Mouse (Mus musculus): ENCODE data around the gene Spsb1. TPM values are rescaled to one million over a fixed set of nuclear protein-coding genes. Genes with fewer than 3 reads are reported as not detected.

Gene Spsb1
- total and polyA plus RNA-seq, 2 experiments = 0.91 to 0.92 TPM

DNA sequence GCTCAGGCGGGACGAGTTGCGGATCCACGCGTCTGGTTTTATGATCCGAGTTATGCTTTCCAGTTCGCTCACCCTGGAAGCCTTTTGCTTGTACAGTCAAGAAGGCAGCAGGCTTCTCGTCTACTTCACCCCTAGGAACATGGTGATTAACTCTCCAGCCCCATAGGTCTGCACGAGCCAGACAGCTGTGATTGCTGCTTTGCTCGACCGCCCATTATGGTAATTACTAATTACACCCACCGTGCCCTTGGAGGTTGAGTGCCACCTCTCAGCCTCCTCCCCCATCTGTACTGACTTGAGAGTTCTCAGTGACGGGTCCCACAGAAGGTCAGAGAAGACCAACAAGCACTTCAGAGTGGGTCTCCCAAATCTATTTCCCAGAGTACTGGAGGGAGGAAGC, 5.2 kb downstream of the Spsb1 start:
- Histone ChIP-seq H3K4me3 (ENCODE audit: insufficient read depth, low read depth, low read length) (no peak overlapping the region), H3K27ac (replicated peaks; ENCODE audit: insufficient read depth, low read depth, low read length) (no peak overlapping the region), H3K4me1 (ENCODE audit: control insufficient read depth, insufficient read depth, low read length) (no peaks in the 10 kb centered on the region), H3K36me3 (ENCODE audit: control insufficient read depth, insufficient read depth, low read length) (no peaks in the 10 kb centered on the region), H3K79me2 (ENCODE audit: control insufficient read depth, insufficient read depth, low read length) (no peaks in the 10 kb centered on the region; the same call in 1 of the 2 replicates), H3K27me3 (ENCODE audit: control insufficient read depth, insufficient read depth, low read length) (no peaks in the 10 kb centered on the region), H3K9ac (ENCODE audit: low read depth, low read length) (no peak overlapping the region)
- no peak for DNase-seq (ENCODE audit: extremely low read depth, low read depth, low spot score)
- WGBS = 91% methylated on average over 13 of the region's 13 CpGs
- TF ChIP-seq POLR2A (IDR thresholded peaks at IDR 0.05; ENCODE audit: extremely low read depth, insufficient read depth, low read length) (no peak), CTCF (IDR thresholded peaks at IDR 0.05; ENCODE audit: low read depth, low read length) (no peak)

DNA sequence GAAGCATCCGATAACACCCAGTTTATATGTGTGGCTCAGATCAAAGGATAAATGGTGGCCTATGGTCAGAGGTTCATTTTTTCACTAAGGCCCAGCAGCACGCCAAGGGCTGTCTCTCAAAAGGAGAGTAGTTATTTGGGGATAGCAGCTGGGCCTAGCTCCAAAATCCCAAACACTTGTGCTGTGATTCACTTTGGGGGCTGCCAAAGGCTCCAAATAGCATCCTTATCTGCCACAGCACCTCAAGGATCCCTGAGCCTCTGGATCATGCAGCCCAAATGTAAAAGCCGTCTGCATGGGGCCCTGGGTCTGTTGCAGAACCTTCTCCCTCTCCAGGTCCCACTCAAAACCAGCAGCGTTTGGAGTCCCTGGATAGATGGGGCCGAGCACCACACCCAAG, 6.7 kb downstream of the Spsb1 start:
- TF ChIP-seq POLR2A (IDR thresholded peaks at IDR 0.05; ENCODE audit: extremely low read depth, insufficient read depth, low read length) (no peak), CTCF (IDR thresholded peaks at IDR 0.05; ENCODE audit: low read depth, low read length) (no peak)
- Histone ChIP-seq H3K79me2 (ENCODE audit: control insufficient read depth, insufficient read depth, low read length) (no peaks in the 10 kb centered on the region; the same call in 1 of the 2 replicates), H3K4me1 (ENCODE audit: control insufficient read depth, insufficient read depth, low read length) (no peaks in the 10 kb centered on the region), H3K4me3 (ENCODE audit: insufficient read depth, low read depth, low read length) (no peak overlapping the region), H3K9ac (ENCODE audit: low read depth, low read length) (no peak overlapping the region), H3K27ac (replicated peaks; ENCODE audit: insufficient read depth, low read depth, low read length) (no peak overlapping the region), H3K27me3 (ENCODE audit: control insufficient read depth, insufficient read depth, low read length) (no peaks in the 10 kb centered on the region), H3K36me3 (ENCODE audit: control insufficient read depth, insufficient read depth, low read length) (no peaks in the 10 kb centered on the region)
- no peak for DNase-seq (ENCODE audit: extremely low read depth, low read depth, low spot score)
- 85% methylated on average over 5 of the region's 5 CpGs for WGBS

DNA sequence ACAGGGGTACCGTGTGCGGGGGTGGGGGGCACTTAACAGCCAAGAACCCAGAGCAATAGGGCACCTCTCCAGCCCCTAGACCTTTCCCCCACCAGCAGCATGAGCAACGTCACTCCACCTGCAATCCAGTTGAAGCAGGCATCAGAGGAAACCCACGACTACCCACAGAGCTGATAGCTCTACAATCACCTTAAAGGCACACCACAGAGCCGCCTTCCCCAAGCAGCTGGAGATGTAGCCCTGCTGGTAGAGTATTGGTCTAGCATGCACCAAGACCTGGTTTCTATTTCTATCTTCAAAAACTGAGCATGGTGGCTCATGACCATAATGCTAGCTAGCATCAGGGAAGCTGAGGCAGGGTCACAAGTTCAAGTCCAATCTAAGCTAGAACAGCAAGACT, 7.4 kb downstream of the Spsb1 start:
- H3K9ac ChIP-seq (ENCODE audit: low read depth, low read length) = no peak overlapping the region
- no peaks in the 10 kb centered on the region for H3K36me3 ChIP-seq (ENCODE audit: control insufficient read depth, insufficient read depth, low read length)
- H3K4me1 ChIP-seq (ENCODE audit: control insufficient read depth, insufficient read depth, low read length) = no peaks in the 10 kb centered on the region
- no peaks in the 10 kb centered on the region for H3K27me3 ChIP-seq (ENCODE audit: control insufficient read depth, insufficient read depth, low read length)
- no peak overlapping the region for H3K4me3 ChIP-seq (ENCODE audit: insufficient read depth, low read depth, low read length)
- no peak for DNase-seq (ENCODE audit: extremely low read depth, low read depth, low spot score)
- TF ChIP-seq POLR2A (IDR thresholded peaks at IDR 0.05; ENCODE audit: extremely low read depth, insufficient read depth, low read length) (no peak), CTCF (IDR thresholded peaks at IDR 0.05; ENCODE audit: low read depth, low read length) (no peak)
- H3K79me2 ChIP-seq (ENCODE audit: control insufficient read depth, insufficient read depth, low read length) = no peaks in the 10 kb centered on the region; the same call in 1 of the 2 replicates
- 85% methylated on average over 5 of the region's 5 CpGs for WGBS
- no peak overlapping the region for H3K27ac ChIP-seq (replicated peaks; ENCODE audit: insufficient read depth, low read depth, low read length)

DNA sequence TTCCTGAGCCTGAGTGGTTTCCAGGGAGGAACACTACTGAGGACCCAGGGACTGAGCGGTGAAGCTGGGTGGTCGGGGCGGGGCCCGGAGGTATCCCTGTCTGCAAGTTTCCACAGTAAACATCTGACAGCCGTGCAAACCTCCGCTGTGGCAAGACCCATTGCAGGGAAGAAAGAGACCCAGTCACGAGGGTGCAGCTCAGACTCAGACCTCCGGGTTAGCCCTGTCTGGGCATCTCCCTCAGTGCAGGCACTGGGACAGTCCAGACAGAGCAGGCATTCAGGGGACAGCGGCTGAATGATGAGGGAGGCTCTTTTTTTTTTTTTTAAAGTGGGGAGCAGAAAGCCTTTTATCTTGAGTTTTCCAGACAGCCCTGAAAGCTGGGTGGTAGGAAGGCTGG, 9.6 kb downstream of the Spsb1 start:
- H3K4me3 ChIP-seq (ENCODE audit: insufficient read depth, low read depth, low read length) = no peak overlapping the region
- no peak overlapping the region for H3K27ac ChIP-seq (replicated peaks; ENCODE audit: insufficient read depth, low read depth, low read length)
- H3K4me1 ChIP-seq (ENCODE audit: control insufficient read depth, insufficient read depth, low read length) = no peaks in the 10 kb centered on the region
- no peak for DNase-seq (ENCODE audit: extremely low read depth, low read depth, low spot score)
- 76% methylated on average over 9 of the region's 9 CpGs for WGBS
- H3K36me3 ChIP-seq (ENCODE audit: control insufficient read depth, insufficient read depth, low read length) = no peaks in the 10 kb centered on the region
- no peaks in the 10 kb centered on the region for H3K79me2 ChIP-seq (ENCODE audit: control insufficient read depth, insufficient read depth, low read length)
- no peaks in the 10 kb centered on the region for H3K27me3 ChIP-seq (ENCODE audit: control insufficient read depth, insufficient read depth, low read length)
- TF ChIP-seq POLR2A (IDR thresholded peaks at IDR 0.05; ENCODE audit: extremely low read depth, insufficient read depth, low read length) = no peak
- TF ChIP-seq CTCF (IDR thresholded peaks at IDR 0.05; ENCODE audit: low read depth, low read length) = no peak
- H3K9ac ChIP-seq (ENCODE audit: low read depth, low read length) = no peak overlapping the region

DNA sequence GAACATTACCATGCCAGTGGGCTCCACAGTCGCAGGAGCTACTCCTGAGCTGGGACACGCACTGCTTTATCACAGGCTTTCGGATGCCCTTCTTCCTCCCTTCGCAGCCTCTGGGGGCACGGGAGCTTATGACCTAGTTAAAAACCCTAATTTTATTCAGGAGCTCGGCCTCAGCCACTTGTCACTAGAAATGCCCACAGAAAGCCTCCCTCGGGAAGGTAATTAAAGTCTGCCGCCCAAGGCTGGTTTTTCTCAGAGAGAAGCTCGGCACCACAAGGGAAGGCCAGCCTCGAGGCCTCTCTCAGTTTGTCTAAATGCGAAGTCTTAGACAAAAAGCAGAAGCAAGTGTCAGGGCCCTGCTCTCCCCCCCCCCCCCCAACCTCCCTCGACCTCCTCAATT, 10.6 kb downstream of the Spsb1 start:
- no peaks in the 10 kb centered on the region for H3K27me3 ChIP-seq (ENCODE audit: control insufficient read depth, insufficient read depth, low read length)
- H3K9ac ChIP-seq (ENCODE audit: low read depth, low read length) = no peak overlapping the region
- no peaks in the 10 kb centered on the region for H3K36me3 ChIP-seq (ENCODE audit: control insufficient read depth, insufficient read depth, low read length)

DNA sequence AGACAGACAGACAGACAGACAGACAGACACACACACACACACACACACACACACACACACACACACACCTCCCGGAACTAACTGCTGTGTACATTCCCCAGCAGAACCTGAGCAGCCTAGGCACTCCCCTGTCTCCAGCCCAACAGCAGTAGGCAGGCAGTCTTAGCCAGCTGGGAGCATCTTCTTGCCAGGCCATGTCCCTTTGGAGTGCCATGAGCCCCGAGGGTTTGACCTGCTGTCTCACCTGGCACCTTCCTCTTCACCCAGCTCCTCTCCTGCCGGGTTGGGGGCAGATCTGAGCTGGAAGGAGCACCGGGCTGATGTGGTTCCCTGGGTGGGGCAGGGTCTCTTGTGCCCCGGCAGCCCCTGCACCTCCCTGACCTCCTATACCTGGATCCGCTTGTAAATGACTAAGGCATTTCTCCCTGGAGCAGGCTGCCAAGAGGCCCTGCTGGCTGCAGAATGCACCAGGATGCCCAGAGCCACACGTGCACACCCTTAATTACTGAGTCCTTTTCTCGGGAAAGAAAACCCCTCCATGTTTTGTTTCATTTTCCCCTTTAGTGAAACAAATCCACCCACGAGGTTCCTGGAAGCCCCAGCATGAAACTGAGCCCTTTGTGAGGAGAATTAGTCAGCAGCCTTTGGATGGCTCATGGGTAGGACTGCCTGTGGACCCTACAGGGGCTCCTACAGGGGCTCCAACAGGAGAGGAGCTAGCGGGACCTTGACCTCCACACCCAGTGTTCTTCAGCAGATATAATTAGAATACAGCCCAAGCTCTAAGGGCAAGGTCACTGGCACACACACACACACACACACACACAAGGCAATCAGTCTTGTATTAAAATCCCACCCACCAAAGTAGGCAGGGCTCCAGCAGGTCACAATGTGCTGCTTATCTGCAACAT, 11.8 kb downstream of the Spsb1 start:
- no peak for DNase-seq (ENCODE audit: extremely low read depth, low read depth, low spot score)
- H3K79me2 ChIP-seq (ENCODE audit: control insufficient read depth, insufficient read depth, low read length) = no peaks in the 10 kb centered on the region
- no peak overlapping the region for H3K9ac ChIP-seq (ENCODE audit: low read depth, low read length)
- no peaks in the 10 kb centered on the region for H3K4me1 ChIP-seq (ENCODE audit: control insufficient read depth, insufficient read depth, low read length)
- H3K27me3 ChIP-seq (ENCODE audit: control insufficient read depth, insufficient read depth, low read length) = no peaks in the 10 kb centered on the region
- H3K36me3 ChIP-seq (ENCODE audit: control insufficient read depth, insufficient read depth, low read length) = no peaks in the 10 kb centered on the region
- H3K4me3 ChIP-seq (ENCODE audit: insufficient read depth, low read depth, low read length) = no peak overlapping the region
- H3K27ac ChIP-seq (replicated peaks; ENCODE audit: insufficient read depth, low read depth, low read length) = no peak overlapping the region
- no peak for TF ChIP-seq CTCF (IDR thresholded peaks at IDR 0.05; ENCODE audit: low read depth, low read length)
- no peak for TF ChIP-seq POLR2A (IDR thresholded peaks at IDR 0.05; ENCODE audit: extremely low read depth, insufficient read depth, low read length)
- 63% methylated on average over 10 of the region's 10 CpGs for WGBS

More for the DNA sequence above, 10.6 kb downstream of the Spsb1 start:
- Histone ChIP-seq H3K79me2 (ENCODE audit: control insufficient read depth, insufficient read depth, low read length) (no peaks in the 10 kb centered on the region), H3K4me3 (ENCODE audit: insufficient read depth, low read depth, low read length) (no peak overlapping the region), H3K4me1 (ENCODE audit: control insufficient read depth, insufficient read depth, low read length) (no peaks in the 10 kb centered on the region), H3K27ac (replicated peaks; ENCODE audit: insufficient read depth, low read depth, low read length) (no peak overlapping the region)
- 74% methylated on average over 12 of the region's 12 CpGs for WGBS
- no peak for DNase-seq (ENCODE audit: extremely low read depth, low read depth, low spot score)
- TF ChIP-seq POLR2A (IDR thresholded peaks at IDR 0.05; ENCODE audit: extremely low read depth, insufficient read depth, low read length) (no peak), CTCF (IDR thresholded peaks at IDR 0.05; ENCODE audit: low read depth, low read length) (no peak)

All from liver, adult 2 months (tissue).